Comparison of ENCODE assay signal across 8 mouse cellular contexts in the genomic region with DNA sequence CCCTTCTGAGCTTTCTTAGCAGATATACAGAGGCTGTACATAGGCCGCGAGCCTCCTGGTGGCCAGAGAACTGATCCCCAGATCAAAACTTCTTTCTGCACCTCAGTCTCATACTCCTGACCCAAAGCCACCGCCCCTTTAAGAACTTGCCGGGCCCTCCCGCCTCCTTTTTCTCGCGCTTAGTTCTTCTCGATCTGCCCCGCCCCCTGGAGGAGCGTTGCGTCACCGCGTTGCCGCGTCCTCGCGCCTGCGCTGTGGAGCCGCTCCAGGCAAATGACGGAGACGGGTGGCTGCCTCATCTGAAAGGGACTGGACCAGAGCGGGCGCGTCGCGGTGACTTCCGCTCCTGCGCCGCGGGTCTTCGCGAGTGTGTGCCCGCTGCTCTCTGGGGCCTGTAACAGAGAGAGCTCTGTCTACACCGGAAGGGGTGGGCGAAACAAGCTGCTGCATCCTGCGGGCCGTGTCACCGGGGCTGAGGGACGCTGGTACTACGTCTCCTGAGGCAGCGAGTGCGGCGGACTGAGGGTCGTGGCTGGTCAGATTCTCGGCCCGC. TPM values are rescaled to one million over a fixed set of nuclear protein-coding genes. Genes with fewer than 3 reads are reported as not detected.
A peak's percentile ranks its signal among the peaks of the same experiment; 100 is the strongest.
DNase-seq lines count a peak whose midpoint lies in the region; ATAC-seq and TF ChIP-seq lines count a peak whose summit lies in the region.

A gene (plus strand): TSS at position 248 of the 553 bp plus-strand sequence.

- H3K27me3 ChIP-seq in MEL (ENCODE audit: control insufficient read depth in 1 of 2, insufficient read depth in 2 of 2, low read length in 2 of 2): no peaks in the 10 kb centered on the region
- H3K27me3 ChIP-seq in cerebellum, adult 2 months (ENCODE audit: control insufficient read depth, insufficient read depth, low read length): no peaks in the 10 kb centered on the region
- H3K27me3 ChIP-seq in forebrain, postnatal 0 days (ENCODE audit: insufficient read depth, low read length): no peaks in the 10 kb centered on the region
- no peaks in the 10 kb centered on the region for H3K27me3 ChIP-seq in lung, embryonic 15.5 days

- H3K79me2 ChIP-seq in MEL (ENCODE audit: control insufficient read depth, insufficient read depth, low read length, poor library complexity): peaks cover 7% of the 10 kb centered on the region; the same call in 1 of the 2 replicates

- TF ChIP-seq POLR2A in MEL (IDR thresholded peaks at IDR 0.05; ENCODE audit: control insufficient read depth in 1 of 2, insufficient read depth in 1 of 2, low read depth in 1 of 2, low read length in 2 of 2, poor library complexity in 1 of 2): peak; percentile 95 to 97
- TF ChIP-seq POLR2A in cerebellum, adult 2 months (IDR thresholded peaks at IDR 0.05; ENCODE audit: borderline replicate concordance, insufficient read depth, low read length): peak; percentile 87

- H3K4me3 ChIP-seq in MEL (ENCODE audit: control insufficient read depth in 1 of 2, insufficient read depth in 1 of 2, low read depth in 2 of 2, low read length in 2 of 2): peak within 1 kb of the TSS; percentile 81 to 84
- peak within 1 kb of the TSS; percentile 74 for H3K4me3 ChIP-seq in cerebellum, adult 2 months (replicated peaks; ENCODE audit: insufficient read depth, low read depth, low read length)
- H3K4me3 ChIP-seq in forebrain, postnatal 0 days (ENCODE audit: low read depth, low read length): peak within 1 kb of the TSS; percentile 70
- peak within 1 kb of the TSS; percentile 70 for H3K4me3 ChIP-seq in lung, embryonic 15.5 days

- ATAC-seq in forebrain, postnatal 0 days: peak; percentile 99
- ATAC-seq in lung, embryonic 15.5 days (ENCODE audit: borderline replicate concordance, extremely low read depth, low FRiP score, low TSS enrichment): peak; percentile 99

- peaks cover 0 to 5% of the 10 kb centered on the region in 2 experiments; a peak in 3 of 4 replicates for H3K4me1 ChIP-seq in MEL (ENCODE audit: control insufficient read depth in 1 of 2, insufficient read depth in 2 of 2, low read length in 2 of 2)
- no peaks in the 10 kb centered on the region for H3K4me1 ChIP-seq in cerebellum, adult 2 months (ENCODE audit: control insufficient read depth, insufficient read depth, low read length)
- peaks cover 6% of the 10 kb centered on the region for H3K4me1 ChIP-seq in forebrain, postnatal 0 days (ENCODE audit: insufficient read depth)
- peaks cover 13% of the 10 kb centered on the region for H3K4me1 ChIP-seq in lung, embryonic 15.5 days

- peak within 1 kb of the TSS; percentile 88 for H3K9ac ChIP-seq in MEL (ENCODE audit: control insufficient read depth, low read depth, low read length, poor library complexity, severe bottlenecking)
- H3K9ac ChIP-seq in forebrain, postnatal 0 days: peak within 1 kb of the TSS; percentile 88
- peak within 1 kb of the TSS; percentile 75 for H3K9ac ChIP-seq in lung, embryonic 15.5 days

- no peaks in the 10 kb centered on the region for H3K9me3 ChIP-seq in MEL (replicated peaks; ENCODE audit: insufficient read depth, low read length)
- no peaks in the 10 kb centered on the region for H3K9me3 ChIP-seq in forebrain, postnatal 0 days (ENCODE audit: low read length)
- no peaks in the 10 kb centered on the region for H3K9me3 ChIP-seq in lung, embryonic 15.5 days

- TF ChIP-seq CTCF in MEL (IDR thresholded peaks at IDR 0.05 in 2 of 3, conservative IDR thresholded peaks at IDR 0.05 in 1 of 3; ENCODE audit: control insufficient read depth in 1 of 3, insufficient read depth in 1 of 3, low read depth in 2 of 3, low read length in 3 of 3, poor library complexity in 1 of 3, severe bottlenecking in 1 of 3): peak in 1 of 3 experiments; percentile 48; a peak in 3 of 6 replicates
- peak; percentile 11; the same call in 1 of the 2 replicates for TF ChIP-seq CTCF in cerebellum, adult 2 months (IDR thresholded peaks at IDR 0.05; ENCODE audit: borderline replicate concordance, insufficient read depth, low read depth, low read length)
- peak; percentile 49 for TF ChIP-seq CTCF in forebrain, postnatal 0 days (IDR thresholded peaks at IDR 0.05; ENCODE audit: low read depth)

- TF ChIP-seq EP300 in MEL (IDR thresholded peaks at IDR 0.05; ENCODE audit: low read depth in 1 of 2, low read length in 2 of 2): 0 out of 4 replicates have a peak, but pooled peaks of 1 of the 2 experiments have one; percentile 29

- peaks cover 3 to 4% of the 10 kb centered on the region in 2 experiments; a peak in 3 of 4 replicates for H3K36me3 ChIP-seq in MEL (ENCODE audit: control insufficient read depth in 1 of 2, insufficient read depth in 2 of 2, low read length in 2 of 2)
- peaks cover 12% of the 10 kb centered on the region for H3K36me3 ChIP-seq in forebrain, postnatal 0 days (ENCODE audit: insufficient read depth)
- peaks cover 20% of the 10 kb centered on the region for H3K36me3 ChIP-seq in lung, embryonic 15.5 days

- DNase-seq in MEL (ENCODE audit: low read depth, low spot score): peak; percentile 100
- DNase-seq in cerebellum, adult 2 months: peak; percentile 99
- DNase-seq in forebrain, postnatal 0 days: peak; percentile 100
- peak; percentile 100 for DNase-seq in heart, postnatal 4 days
- DNase-seq in layer of hippocampus, adult 8-10 months (ENCODE audit: low spot score in 2 of 2): peak; percentile 98 to 99
- peak; percentile 97 for DNase-seq in ovary, adult 18-20 months (ENCODE audit: low spot score)
- DNase-seq in thymus, postnatal 0 days (ENCODE audit: low spot score): peak; percentile 100

- peak within 1 kb of the TSS; percentile 91 for H3K4me2 ChIP-seq in forebrain, postnatal 0 days (ENCODE audit: low read depth)
- H3K4me2 ChIP-seq in lung, embryonic 15.5 days: peak within 1 kb of the TSS; percentile 88

- peak; percentile 21; the same call in 1 of the 2 replicates for TF ChIP-seq RAD21 in MEL (IDR thresholded peaks at IDR 0.05; ENCODE audit: low read depth, low read length)

- H3K27ac ChIP-seq in MEL (ENCODE audit: control insufficient read depth, low read depth, low read length): peak within 1 kb of the TSS; percentile 96
- peak within 1 kb of the TSS; percentile 74 for H3K27ac ChIP-seq in cerebellum, adult 2 months (ENCODE audit: insufficient read depth, low read length)
- peak within 1 kb of the TSS; percentile 98 for H3K27ac ChIP-seq in forebrain, postnatal 0 days (ENCODE audit: low read depth, low read length)
- peak within 1 kb of the TSS; percentile 97 for H3K27ac ChIP-seq in lung, embryonic 15.5 days

- under 1% methylated on average over 46 of the region's 46 CpGs for WGBS in cerebellum, adult 2 months
- 1% methylated on average over 46 of the region's 46 CpGs for WGBS in forebrain, postnatal 0 days
- under 1% methylated on average over 46 of the region's 46 CpGs for WGBS in lung, embryonic 15.5 days

TF ChIP-seq in MEL, 35 proteins besides CTCF, POLR2A, EP300 and RAD21 (continues in another document):
- TF ChIP-seq BHLHE40 (IDR thresholded peaks at IDR 0.05; ENCODE audit: borderline replicate concordance, low read depth, low read length): no peak
- no peak for TF ChIP-seq MYB (IDR thresholded peaks at IDR 0.05; ENCODE audit: low read depth, low read length)
- peak; percentile 31; the same call in 1 of the 2 replicates for TF ChIP-seq UBTF (IDR thresholded peaks at IDR 0.05; ENCODE audit: borderline replicate concordance, insufficient read depth, low read depth, low read length)
- peak; percentile 73 for TF ChIP-seq TBP (IDR thresholded peaks at IDR 0.05; ENCODE audit: low read depth, low read length)
- peak; percentile 76 for TF ChIP-seq ZMIZ1 (IDR thresholded peaks at IDR 0.05; ENCODE audit: low read depth, low read length)
- TF ChIP-seq SIN3A (IDR thresholded peaks at IDR 0.05; ENCODE audit: low read length): peak; percentile 94
- no peak for TF ChIP-seq ZKSCAN1 (IDR thresholded peaks at IDR 0.05; ENCODE audit: low read depth, low read length)
- peak; percentile 93 for TF ChIP-seq ELF1 (IDR thresholded peaks at IDR 0.05; ENCODE audit: low read depth, low read length)
- peak; percentile 88 for TF ChIP-seq POLR2AphosphoS2 (IDR thresholded peaks at IDR 0.05; ENCODE audit: low read length)
- peak; percentile 95 for TF ChIP-seq NELFE (IDR thresholded peaks at IDR 0.05; ENCODE audit: low read depth, low read length)
- TF ChIP-seq CHD2 (IDR thresholded peaks at IDR 0.05; ENCODE audit: low read length): no peak
- TF ChIP-seq SMC3 (IDR thresholded peaks at IDR 0.05; ENCODE audit: low read depth, low read length): peak; percentile 59
- TF ChIP-seq MEF2A (IDR thresholded peaks at IDR 0.05; ENCODE audit: extremely low read depth, insufficient replicate concordance, low read depth, low read length, poor library complexity, severe bottlenecking): no peak
- TF ChIP-seq ZNF384 (IDR thresholded peaks at IDR 0.05; ENCODE audit: low read depth, low read length): no peak
- peak; percentile 100; the same call in 1 of the 2 replicates for TF ChIP-seq NRF1 (IDR thresholded peaks at IDR 0.05; ENCODE audit: insufficient read depth, low read depth, low read length, poor library complexity, severe bottlenecking)
- TF ChIP-seq TAL1 (IDR thresholded peaks at IDR 0.05; ENCODE audit: low read length): no peak
- no peak for TF ChIP-seq USF2 (IDR thresholded peaks at IDR 0.05; ENCODE audit: borderline replicate concordance in 1 of 2, insufficient read depth in 1 of 2, low read depth in 1 of 2, low read length in 2 of 2)
- peak; percentile 73 for TF ChIP-seq TCF12 (IDR thresholded peaks at IDR 0.05; ENCODE audit: low read depth, low read length)
- TF ChIP-seq MXI1 (IDR thresholded peaks at IDR 0.05; ENCODE audit: low read depth, low read length): no peak; the same call in 1 of the 2 replicates
- no peak for TF ChIP-seq CHD1 (IDR thresholded peaks at IDR 0.05; ENCODE audit: low read depth, low read length)
- TF ChIP-seq RCOR1 (IDR thresholded peaks at IDR 0.05; ENCODE audit: low read depth, low read length): no peak
- TF ChIP-seq MAZ (IDR thresholded peaks at IDR 0.05; ENCODE audit: low read depth, low read length): peak; percentile 97
- peak; percentile 59; the same call in 1 of the 2 replicates for TF ChIP-seq MYC (IDR thresholded peaks at IDR 0.05; ENCODE audit: low read depth, low read length)

RNA-seq across cellular contexts. Expression of the gene that starts here (rescaled TPM):
- total RNA-seq in MEL (2012; rRNA removed): 4.7 and 6.3 TPM in 2 replicates
- 10 to 100 TPM in 1 of 2 experiments, not detected in 1; 10.6 TPM for polyA plus RNA-seq in MEL (2012; ENCODE audit: insufficient read depth in 1 of 2, insufficient read length in 2 of 2, low read depth in 1 of 2, low replicate concordance in 2 of 2, missing spikeins in 1 of 2)
- 6.4 and 8.0 TPM in 2 replicates for polyA plus RNA-seq in cerebellum, adult 2 months (2012; rRNA removed)
- total RNA-seq in forebrain, postnatal 0 days (2014; rRNA removed): 7.7 and 12.1 TPM in 2 replicates
- polyA plus RNA-seq in forebrain, postnatal 0 days (2015; fragmentation: Nextera tagmentation; extraction: Ambion mirVana): 4.3 and 6.0 TPM in 2 replicates
- 1 to 10 TPM; 6.3 to 6.7 TPM for total RNA-seq in heart, postnatal 4 days (2021)
- total RNA-seq in layer of hippocampus, adult 8-10 months (2022): 1 to 10 TPM; 7.0 to 9.7 (median 8.3) TPM
- polyA plus RNA-seq in lung, embryonic 15.5 days (2015; fragmentation: Nextera tagmentation; extraction: Ambion mirVana): 7.4 and 8.5 TPM in 2 replicates
- 7.2 and 10.4 TPM in 2 replicates for polyA plus RNA-seq in thymus, postnatal 0 days (2015; fragmentation: Nextera tagmentation; extraction: Ambion mirVana)

Comparison
In these comparisons a context has a peak if more than half of its experiments do, and no peak if none do; other contexts are left out.
1. Peak in every context shown above with its lines: DNase-seq, ATAC-seq, H3K4me3 ChIP-seq and H3K27ac ChIP-seq.